Mouse (Mus musculus) lung, adult 2 months (tissue): ENCODE results near the gene Map3k14. TPM values are rescaled to one million over a fixed set of nuclear protein-coding genes. Genes with fewer than 3 reads are reported as not detected.
"Not testable (repeated sequence)": the region's sequence is repeated elsewhere in the genome, so short reads cannot be mapped to it uniquely, and the experiment has no call there.

Experiments used
- DNase-seq: peaks from one replicate; pipeline ENCODE4 v3.0.0; 2022
- H3K4me1 ChIP-seq: fragments of 200-500 bp; 2 replicates; pipeline ENCODE4 v1.6.1; 2011; ENCODE audit warnings: low read length; ENCODE audit not compliant: control insufficient read depth, insufficient read depth
- H3K4me3 ChIP-seq: fragments of 200-500 bp; replicated peaks from 2 replicates; pipeline ENCODE3; 2011; ENCODE audit warnings: low read depth, mild to moderate bottlenecking, control low read depth, low read length; ENCODE audit errors: extremely low read depth
- CTCF ChIP-seq: fragments of 200-500 bp; IDR thresholded peaks from 2 replicates; pipeline ENCODE4 v1.5.1; 2011; ENCODE audit warnings: mild to moderate bottlenecking, low read length, control low read depth; ENCODE audit not compliant: insufficient read depth
- POLR2A ChIP-seq: fragments of 200-500 bp; IDR thresholded peaks from 2 replicates; pipeline ENCODE4 v1.6.1; 2011; ENCODE audit warnings: low read depth, mild to moderate bottlenecking, control low read depth, low read length, borderline replicate concordance; ENCODE audit errors: extremely low read depth
- WGBS: fragments of 180-500 bp; shearing (Covaris S2); methylation state at CpG from one replicate; pipeline ENCODE4 v1.1.7; 2018; 5-methylcytosine and 5-hydroxymethylcytosine counted together
- polyA plus RNA-seq: library from polyadenylated mRNA; depleted of rRNA; stranded (reverse); fragments of >200 nt; gene quantifications from 2 replicates; pipeline ENCODE4 v1.2.3, GENCODE M21; 2012

The Map3k14 gene
- polyA plus RNA-seq, 1 experiment = 19.7 TPM

GRCm38 (mm10) chr11:103236903-103237302 lies 30.4 kb downstream of the Map3k14 start:
- 79% methylated on average over 10 of the region's 10 CpGs for WGBS
- Histone ChIP-seq H3K4me1 (no peaks in the 10 kb centered on the region), H3K4me3 (no peak overlapping the region)
- TF ChIP-seq POLR2A (no peak), CTCF (no peak)
- no peak for DNase-seq

GRCm38 (mm10) chr11:103236431-103236830 lies 30.8 kb downstream of the Map3k14 start:
- 81% methylated on average over 6 of the region's 6 CpGs for WGBS
- TF ChIP-seq POLR2A (no peak), CTCF (no peak)
- Histone ChIP-seq H3K4me1 (no peaks in the 10 kb centered on the region), H3K4me3 (no peak overlapping the region)
- no peak for DNase-seq

GRCm38 (mm10) chr11:103235702-103236101 lies 31.6 kb downstream of the Map3k14 start:
- WGBS = 48% methylated on average over 11 of the region's 11 CpGs
- H3K4me3 ChIP-seq = no peak overlapping the region
- no peaks in the 10 kb centered on the region for H3K4me1 ChIP-seq
- no peak for DNase-seq
- TF ChIP-seq POLR2A (no peak), CTCF (no peak)

- H3K4me3 ChIP-seq = no peak overlapping the region
- H3K4me1 ChIP-seq = no peaks in the 10 kb centered on the region
- WGBS = 63% methylated on average over 1 of the region's 1 CpGs
- no peak for DNase-seq
- no peak for TF ChIP-seq POLR2A
- TF ChIP-seq CTCF = no peak
Observed at GRCm38 (mm10) chr11:103234447-103234846, 32.8 kb downstream of the Map3k14 start.

GRCm38 (mm10) chr11:103232966-103233365 lies 34.3 kb downstream of the Map3k14 start:
- H3K4me1 ChIP-seq = no peaks in the 10 kb centered on the region
- H3K4me3 ChIP-seq = no peak overlapping the region
- peak; percentile 87 for TF ChIP-seq CTCF
- no peak for TF ChIP-seq POLR2A
- 29% methylated on average over 7 of the region's 7 CpGs for WGBS
- peak; percentile 84 for DNase-seq

- 96% methylated on average over 7 of the region's 7 CpGs for WGBS
- H3K4me1 ChIP-seq = no peaks in the 10 kb centered on the region
- no peak for DNase-seq
- H3K4me3 ChIP-seq = no peak overlapping the region
- TF ChIP-seq POLR2A (no peak), CTCF (no peak)
Observed at GRCm38 (mm10) chr11:103231367-103231766, 35.9 kb downstream of the Map3k14 start.

- Histone ChIP-seq H3K4me3 (no peak overlapping the region), H3K4me1 (no peaks in the 10 kb centered on the region)
- no peak for TF ChIP-seq POLR2A
- no peak for TF ChIP-seq CTCF
- no peak for DNase-seq
- WGBS = 90% methylated on average over 19 of the region's 19 CpGs
Observed at GRCm38 (mm10) chr11:103230626-103231025, 36.6 kb downstream of the Map3k14 start.

- no peak for TF ChIP-seq CTCF
- TF ChIP-seq POLR2A = no peak
- H3K4me3 ChIP-seq = no peak overlapping the region
- WGBS = 95% methylated on average over 2 of the region's 2 CpGs
- DNase-seq = no peak
- H3K4me1 ChIP-seq = no peaks in the 10 kb centered on the region
Observed at GRCm38 (mm10) chr11:103229608-103230007, 37.7 kb downstream of the Map3k14 start.

GRCm38 (mm10) chr11:103223951-103224456 lies 43.3 kb downstream of the Map3k14 start:
- TF ChIP-seq CTCF (no peak), POLR2A (no peak)
- Histone ChIP-seq H3K4me1 (no peaks in the 10 kb centered on the region), H3K4me3 (no peak overlapping the region)
- WGBS = 54% methylated on average over 18 of the region's 18 CpGs
- DNase-seq = no peak

GRCm38 (mm10) chr11:103223444-103223843 lies 43.8 kb downstream of the Map3k14 start:
- WGBS = 57% methylated on average over 10 of the region's 10 CpGs
- TF ChIP-seq CTCF (no peak), POLR2A (no peak)
- no peak overlapping the region for H3K4me3 ChIP-seq
- no peak for DNase-seq
- H3K4me1 ChIP-seq = no peaks in the 10 kb centered on the region

- not testable (repeated sequence) for H3K4me3 ChIP-seq, H3K4me1 ChIP-seq, DNase-seq
- 90% methylated on average over 4 of the region's 4 CpGs for WGBS
Observed at GRCm38 (mm10) chr11:103222718-103223117, 44.6 kb downstream of the Map3k14 start.
